Mouse (Mus musculus) MEL (cell line): ENCODE measurements around the gene Myo1e. TPM values are rescaled to one million over a fixed set of nuclear protein-coding genes. Genes with fewer than 3 reads are reported as not detected.

Source experiments
- DNase-seq: peaks from one replicate; pipeline ENCODE4 v3.0.0; 2011; ENCODE audit warnings: low read depth, low spot score
- H3K27ac ChIP-seq: 2 replicates; pipeline ENCODE4 v1.5.1; 2012; ENCODE audit warnings: low read depth, mild to moderate bottlenecking, control low read depth, low read length, moderate library complexity; ENCODE audit not compliant: control insufficient read depth
- H3K27me3 ChIP-seq, 2 experiments: fragments of 150-350 bp in 1 of 2; sonication (generic) in 1 of 2; 2 replicates each; pipeline ENCODE4 v1.6.1; 2012; ENCODE audit warnings: low read length in 2 of 2, mild to moderate bottlenecking in 2 of 2, improper control_type of control experiment in 1 of 2, moderate library complexity in 1 of 2; ENCODE audit not compliant: insufficient read depth in 2 of 2, control insufficient read depth in 1 of 2
- H3K36me3 ChIP-seq, 2 experiments: 2 replicates each; pipeline ENCODE4 v1.6.1; 2012 to 2014; ENCODE audit warnings: low read length in 2 of 2, improper control_type of control experiment in 1 of 2, inconsistent platforms in 1 of 2, mild to moderate bottlenecking in 1 of 2; ENCODE audit not compliant: insufficient read depth in 2 of 2, control insufficient read depth in 1 of 2
- H3K4me1 ChIP-seq, 2 experiments: fragments of 150-350 bp in 1 of 2; sonication (generic) in 1 of 2; 2 replicates each; pipeline ENCODE4 v1.6.1; 2012; ENCODE audit warnings: low read length in 2 of 2, improper control_type of control experiment in 1 of 2, mild to moderate bottlenecking in 1 of 2; ENCODE audit not compliant: insufficient read depth in 2 of 2, control insufficient read depth in 1 of 2
- H3K4me3 ChIP-seq, 2 experiments: fragments of 150-350 bp in 1 of 2; sonication (generic) in 1 of 2; 2 replicates each; pipeline ENCODE4 v1.5.1; 2012; ENCODE audit warnings: low read depth in 2 of 2, low read length in 2 of 2, mild to moderate bottlenecking in 2 of 2, moderate library complexity in 2 of 2, control low read depth in 1 of 2, improper control_type of control experiment in 1 of 2; ENCODE audit not compliant: control insufficient read depth in 1 of 2, insufficient read depth in 1 of 2
- H3K79me2 ChIP-seq: 2 replicates; pipeline ENCODE4 v1.6.1; 2012; ENCODE audit warnings: mild to moderate bottlenecking, low read length, moderate library complexity; ENCODE audit not compliant: control insufficient read depth, poor library complexity, insufficient read depth
- H3K9ac ChIP-seq: 2 replicates; pipeline ENCODE4 v1.6.1; 2012; ENCODE audit warnings: low read depth, mild to moderate bottlenecking, control low read depth, low read length, moderate library complexity; ENCODE audit not compliant: control insufficient read depth, poor library complexity, severe bottlenecking
- H3K9me3 ChIP-seq: fragments of 150-350 bp; sonication (generic); replicated peaks from 2 replicates; pipeline ENCODE4 v1.6.1; 2012; ENCODE audit warnings: mild to moderate bottlenecking, low read length, improper control_type of control experiment, moderate library complexity; ENCODE audit not compliant: insufficient read depth
- BHLHE40 ChIP-seq: IDR thresholded peaks from 2 replicates; pipeline ENCODE4 v1.6.1; 2012; ENCODE audit warnings: low read depth, mild to moderate bottlenecking, inconsistent platforms, low read length, improper control_type of control experiment, borderline replicate concordance
- CHD2 ChIP-seq: IDR thresholded peaks from 2 replicates; pipeline ENCODE4 v1.6.1; 2011; ENCODE audit warnings: low read length, improper control_type of control experiment
- CTCF ChIP-seq, 3 experiments: IDR thresholded peaks in 2 of 3; conservative IDR thresholded peaks in 1 of 3; 2 replicates each; pipeline ENCODE4 v1.5.1; 2011 to 2012; ENCODE audit warnings: low read length in 3 of 3, low read depth in 2 of 3, mild to moderate bottlenecking in 2 of 3, improper control_type of control experiment in 1 of 3, inconsistent platforms in 1 of 3, mixed read lengths in 1 of 3, moderate library complexity in 1 of 3; ENCODE audit not compliant: control insufficient read depth in 1 of 3, insufficient read depth in 1 of 3, poor library complexity in 1 of 3, severe bottlenecking in 1 of 3
- ETS1 ChIP-seq: IDR thresholded peaks from 2 replicates; pipeline ENCODE4 v1.6.1; 2012; ENCODE audit warnings: low read depth, mild to moderate bottlenecking, inconsistent platforms, low read length, improper control_type of control experiment, moderate library complexity
- GABPA ChIP-seq: IDR thresholded peaks from 2 replicates; pipeline ENCODE4 v1.6.1; 2012; ENCODE audit warnings: low read depth, mild to moderate bottlenecking, inconsistent platforms, low read length, improper control_type of control experiment, moderate library complexity
- GATA1 ChIP-seq: IDR thresholded peaks from 2 replicates; pipeline ENCODE4 v1.6.1; 2011; ENCODE audit warnings: low read depth, low read length, improper control_type of control experiment
- JUND ChIP-seq: IDR thresholded peaks from 2 replicates; pipeline ENCODE4 v1.6.1; 2011; ENCODE audit warnings: low read depth, mild to moderate bottlenecking, improper control_type of control experiment, low read length
- MYB ChIP-seq: IDR thresholded peaks from 2 replicates; pipeline ENCODE4 v1.6.1; 2011; ENCODE audit warnings: mild to moderate bottlenecking, low read depth, low read length, improper control_type of control experiment
- MYC ChIP-seq: IDR thresholded peaks from 2 replicates; pipeline ENCODE4 v1.6.1; 2011; ENCODE audit warnings: low read depth, mild to moderate bottlenecking, low read length, improper control_type of control experiment, moderate library complexity
- NELFE ChIP-seq: IDR thresholded peaks from 2 replicates; pipeline ENCODE4 v1.6.1; 2011; ENCODE audit warnings: low read depth, low read length, improper control_type of control experiment
- RAD21 ChIP-seq: IDR thresholded peaks from 2 replicates; pipeline ENCODE4 v1.6.1; 2011; ENCODE audit warnings: mild to moderate bottlenecking, low read depth, low read length, improper control_type of control experiment
- SMC3 ChIP-seq: IDR thresholded peaks from 2 replicates; pipeline ENCODE4 v1.6.1; 2011; ENCODE audit warnings: low read depth, low read length, improper control_type of control experiment
- TAL1 ChIP-seq: IDR thresholded peaks from 2 replicates; pipeline ENCODE4 v1.6.1; 2012; ENCODE audit warnings: mild to moderate bottlenecking, inconsistent platforms, low read length, moderate library complexity, mixed read lengths
- TBP ChIP-seq: IDR thresholded peaks from 2 replicates; pipeline ENCODE4 v1.8.0; 2011; ENCODE audit warnings: low read depth, low read length, improper control_type of control experiment
- ZC3H11A ChIP-seq: IDR thresholded peaks from 2 replicates; pipeline ENCODE4 v1.6.1; 2012; ENCODE audit warnings: low read depth, mild to moderate bottlenecking, inconsistent platforms, low read length, improper control_type of control experiment
- ZNF384 ChIP-seq: IDR thresholded peaks from 2 replicates; pipeline ENCODE4 v1.6.1; 2012; ENCODE audit warnings: low read depth, mild to moderate bottlenecking, inconsistent platforms, low read length, improper control_type of control experiment
- polyA plus RNA-seq, 2 experiments: library from polyadenylated mRNA; stranded (reverse) in 1 of 2; unstranded in 1 of 2; fragments of >175 nt in 1 of 2; fragments of >200 nt in 1 of 2; gene quantifications; 2 replicates each; pipeline versions ENCODE4 v1.2.1 to v1.2.4; 2012; ENCODE audit warnings: low replicate concordance in 2 of 2, low read depth in 1 of 2; ENCODE audit not compliant: insufficient read length in 2 of 2, insufficient read depth in 1 of 2, missing spikeins in 1 of 2
- total RNA-seq: library from RNA; depleted of rRNA; stranded (reverse); fragments of 300-350 nt; gene quantifications from 2 replicates; pipeline ENCODE4 v1.2.3, GENCODE M21; 2012

Myo1e gene
- total and polyA plus RNA-seq, 3 experiments: 4.9 to 7.8 TPM; not detected in 1

GRCm38 (mm10) chr9:70413038-70413437 is 205.9 kb downstream of the Myo1e start:
- Histone ChIP-seq H3K4me3 (no peak overlapping the region), H3K27me3 (no peaks in the 10 kb centered on the region), H3K79me2 (no peaks in the 10 kb centered on the region), H3K27ac (no peak overlapping the region), H3K36me3 (peaks cover 0 to 23% of the 10 kb centered on the region in 2 experiments; a peak in 2 of 4 replicates), H3K9ac (no peak overlapping the region), H3K9me3 (no peaks in the 10 kb centered on the region), H3K4me1 (no peaks in the 10 kb centered on the region)
- TF ChIP-seq TAL1 (no peak), GATA1 (peak; percentile 46)
- DNase-seq: no peak

- DNase-seq: peak; percentile 75
- TF ChIP-seq CTCF (IDR thresholded peaks at IDR 0.05 in 2 of 3, conservative IDR thresholded peaks at IDR 0.05 in 1 of 3; ENCODE audit: control insufficient read depth in 1 of 3, insufficient read depth in 1 of 3, low read depth in 2 of 3, low read length in 3 of 3, poor library complexity in 1 of 3, severe bottlenecking in 1 of 3) (peak; percentile 75 to 81 (median 77)), ZC3H11A (peak; percentile 57), MYC (no peak), GABPA (no peak), SMC3 (peak; percentile 84), TBP (peak; percentile 43; the same call in 1 of the 2 replicates), GATA1 (0 out of 2 replicates have a peak, but pooled peaks have one; percentile 27), ETS1 (no peak), ZNF384 (no peak), CHD2 (no peak), BHLHE40 (peak; percentile 33; the same call in 1 of the 2 replicates), NELFE (no peak), MYB (no peak), RAD21 (peak; percentile 66), JUND (no peak)
- TF ChIP-seq, all 39 proteins: peak for 7
- Histone ChIP-seq H3K4me3 (no peak overlapping the region), H3K9me3 (no peaks in the 10 kb centered on the region), H3K36me3 (peaks cover 8 to 23% of the 10 kb centered on the region in 2 experiments), H3K4me1 (peaks cover 0 to 3% of the 10 kb centered on the region in 2 experiments; a peak in 1 of 4 replicates), H3K79me2 (peaks cover 17% of the 10 kb centered on the region), H3K27ac (no peak overlapping the region), H3K27me3 (no peaks in the 10 kb centered on the region), H3K9ac (no peak overlapping the region)
Measured at GRCm38 (mm10) chr9:70416412-70416811, 209.3 kb downstream of the Myo1e start.
